Mouse (Mus musculus): ENCODE results near the gene Ost4.

GRCm38 (mm10) chr5:30918691-30919090, 11.1 kb upstream of the Ost4 start:
- TF ChIP-seq POLR2A (IDR thresholded peaks at IDR 0.05; ENCODE audit: low read depth, low read length) (no peak), CTCF (IDR thresholded peaks at IDR 0.05; ENCODE audit: extremely low read depth, insufficient read length, insufficient replicate concordance, low read depth, low read length) (no peak)
